Mouse (Mus musculus) olfactory bulb, adult 2 months (tissue): ENCODE measurements around the gene Ada. TPM values are rescaled to one million over a fixed set of nuclear protein-coding genes. Genes with fewer than 3 reads are reported as not detected.

ENCODE experiments used
- H3K27ac ChIP-seq: fragments of 200-500 bp; 2 replicates; pipeline ENCODE4 v1.5.1; 2012; ENCODE audit warnings: low read depth, low read length; ENCODE audit not compliant: insufficient read depth
- H3K4me1 ChIP-seq: fragments of 200-500 bp; 2 replicates; pipeline ENCODE4 v1.6.1; 2012; ENCODE audit warnings: low read length; ENCODE audit not compliant: control insufficient read depth, insufficient read depth
- H3K4me3 ChIP-seq: fragments of 200-500 bp; 2 replicates; pipeline ENCODE4 v1.5.1; 2012; ENCODE audit warnings: mild to moderate bottlenecking, low read depth, low read length, moderate library complexity; ENCODE audit not compliant: insufficient read depth
- CTCF ChIP-seq: fragments of 200-500 bp; IDR thresholded peaks from 2 replicates; pipeline ENCODE4 v1.5.1; 2012; ENCODE audit warnings: low read depth, mild to moderate bottlenecking, low read length, moderate library complexity; ENCODE audit not compliant: insufficient read depth
- POLR2A ChIP-seq: fragments of 200-500 bp; IDR thresholded peaks from 2 replicates; pipeline ENCODE4 v1.6.1; 2012; ENCODE audit warnings: mild to moderate bottlenecking, low read depth, low read length, moderate library complexity; ENCODE audit not compliant: insufficient read depth
- WGBS: fragments of 180-500 bp; shearing (Covaris S2); methylation state at CpG from one replicate; pipeline ENCODE4 v1.1.7; 2018; 5-methylcytosine and 5-hydroxymethylcytosine counted together
- polyA plus RNA-seq: library from polyadenylated mRNA; stranded (reverse); fragments of >200 nt; gene quantifications from 2 replicates; pipeline ENCODE4 v1.2.4, GENCODE M21; 2012; ENCODE audit warnings: low replicate concordance; ENCODE audit not compliant: missing spikeins, insufficient read depth, insufficient read length

The Ada gene
- polyA plus RNA-seq, 1 experiment = not detected

DNA sequence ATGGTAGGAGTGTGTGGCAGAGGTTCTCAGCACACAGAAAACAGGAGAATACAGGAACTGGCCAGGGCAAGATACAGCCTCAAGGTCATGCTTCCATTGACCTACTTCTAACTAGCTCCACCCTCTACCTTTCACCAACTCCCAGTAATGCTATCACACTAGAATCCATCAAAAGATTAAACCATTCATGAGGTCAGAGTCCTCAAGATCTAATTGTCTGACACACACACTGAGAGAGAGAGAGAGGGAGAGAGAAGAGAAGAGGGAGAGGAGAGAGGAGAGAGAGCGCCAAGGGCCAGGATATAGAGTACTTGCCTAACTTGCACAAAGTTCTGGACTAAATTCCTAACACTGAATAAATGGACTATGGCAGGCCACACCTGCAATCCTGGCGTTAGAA, 67.7 kb downstream of the Ada start:
- TF ChIP-seq POLR2A (no peak), CTCF (no peak)
- Histone ChIP-seq H3K4me1 (peaks cover 18% of the 10 kb centered on the region), H3K4me3 (no peak overlapping the region), H3K27ac (0 out of 2 replicates have a peak overlapping the region, but pooled peaks have one; percentile 20)
- 86% methylated on average over 2 of the region's 2 CpGs for WGBS

DNA sequence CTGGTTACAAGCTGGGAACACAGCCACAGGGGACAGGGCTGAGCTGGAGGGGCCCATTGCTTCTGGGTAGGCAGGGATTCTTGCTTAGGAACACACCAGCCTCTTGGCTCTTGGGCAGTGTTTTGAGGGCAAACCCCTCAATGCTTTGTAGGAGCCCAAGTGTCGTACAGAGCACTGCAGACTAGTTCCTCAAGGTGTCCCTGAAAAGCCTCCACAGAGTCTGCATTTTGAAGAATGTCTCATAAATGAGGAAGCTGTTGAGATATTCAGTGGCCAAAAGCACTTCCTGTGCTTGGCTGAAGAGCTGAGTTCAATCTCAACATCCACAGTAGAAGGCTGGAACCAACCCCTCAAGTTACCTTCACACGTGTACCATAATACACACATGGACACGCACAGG, 73.3 kb downstream of the Ada start:
- H3K4me1 ChIP-seq = peaks cover 28% of the 10 kb centered on the region
- 77% methylated on average over 3 of the region's 3 CpGs for WGBS
- peak overlapping the region; percentile 94 for H3K27ac ChIP-seq
- TF ChIP-seq POLR2A (no peak), CTCF (no peak)
- no peak overlapping the region for H3K4me3 ChIP-seq

Other genes starting within 250 kb of the Ada start
- gene Hnf4a, start 243.4 kb downstream of the Ada start, polyA plus RNA-seq = not detected in 2 replicates
- gene Ttpal, start 147.9 kb downstream of the Ada start, polyA plus RNA-seq = not detected in 2 replicates
- gene Serinc3, start 105.1 kb downstream of the Ada start, polyA plus RNA-seq = 82.6 TPM in 1 of 2 replicates, not detected in the other
- not detected in 2 replicates for gene Pkig, start 91.9 kb downstream of the Ada start, polyA plus RNA-seq
- not detected in 2 replicates for gene Ccn5, start 70.6 kb upstream of the Ada start, polyA plus RNA-seq
- gene Kcnk15, start 103.4 kb upstream of the Ada start, polyA plus RNA-seq = not detected in 2 replicates
- gene Rims4, start 168.4 kb upstream of the Ada start, polyA plus RNA-seq = not detected in 2 replicates
- 463 TPM in 1 of 2 replicates, not detected in the other for gene Ywhab, start 244.7 kb upstream of the Ada start, polyA plus RNA-seq